Mouse (Mus musculus) myocyte (in vitro differentiated cells): ENCODE results near the gene Ccno.

Source experiments
- CEBPB ChIP-seq: IDR thresholded peaks from 2 replicates; pipeline ENCODE4 v1.6.1; 2011; ENCODE audit warnings: mild to moderate bottlenecking, moderate library complexity; ENCODE audit not compliant: poor library complexity, insufficient read depth, severe bottlenecking
- E2F4 ChIP-seq: IDR thresholded peaks from one replicate; pipeline ENCODE4 v1.6.1; 2011; ENCODE audit warnings: mild to moderate bottlenecking, control low read depth, moderate library complexity; ENCODE audit not compliant: insufficient read depth
- MAX ChIP-seq: IDR thresholded peaks from one replicate; pipeline ENCODE4 v1.6.1; 2011; ENCODE audit warnings: low read depth, mild to moderate bottlenecking, control low read depth
- MYOD1 ChIP-seq, 3 experiments: IDR thresholded peaks; one replicate each; pipeline ENCODE4 v1.6.1; 2011; ENCODE audit warnings: control low read depth in 2 of 3, low read depth in 2 of 3, mild to moderate bottlenecking in 2 of 3, moderate library complexity in 1 of 3; ENCODE audit not compliant: insufficient read length in 2 of 3, control insufficient read depth in 1 of 3
- MYOG ChIP-seq, 3 experiments: IDR thresholded peaks; one replicate each; pipeline ENCODE4 v1.6.1; 2011; ENCODE audit warnings: control low read depth in 2 of 3, low read depth in 2 of 3, mild to moderate bottlenecking in 2 of 3; ENCODE audit not compliant: insufficient read length in 2 of 3, control insufficient read depth in 1 of 3, insufficient read depth in 1 of 3
- POLR2A ChIP-seq: IDR thresholded peaks from one replicate; pipeline ENCODE4 v1.6.1; 2011; ENCODE audit warnings: low read depth, mild to moderate bottlenecking, control low read depth, moderate library complexity; ENCODE audit not compliant: insufficient read length
- POLR2AphosphoS2 ChIP-seq: IDR thresholded peaks from one replicate; pipeline ENCODE4 v1.6.1; 2011; ENCODE audit warnings: low read depth, control low read depth; ENCODE audit not compliant: insufficient read length
- SRF ChIP-seq: IDR thresholded peaks from one replicate; pipeline ENCODE4 v1.6.1; 2011; ENCODE audit warnings: low read depth; ENCODE audit not compliant: control insufficient read depth, insufficient read length
- TCF12 ChIP-seq: IDR thresholded peaks from one replicate; pipeline ENCODE4 v1.6.1; 2011; ENCODE audit warnings: mild to moderate bottlenecking, control low read depth; ENCODE audit not compliant: poor library complexity, insufficient read depth, severe bottlenecking
- USF1 ChIP-seq: IDR thresholded peaks from one replicate; pipeline ENCODE4 v1.6.1; 2011; ENCODE audit warnings: low read depth, mild to moderate bottlenecking, control low read depth, moderate library complexity

DNA sequence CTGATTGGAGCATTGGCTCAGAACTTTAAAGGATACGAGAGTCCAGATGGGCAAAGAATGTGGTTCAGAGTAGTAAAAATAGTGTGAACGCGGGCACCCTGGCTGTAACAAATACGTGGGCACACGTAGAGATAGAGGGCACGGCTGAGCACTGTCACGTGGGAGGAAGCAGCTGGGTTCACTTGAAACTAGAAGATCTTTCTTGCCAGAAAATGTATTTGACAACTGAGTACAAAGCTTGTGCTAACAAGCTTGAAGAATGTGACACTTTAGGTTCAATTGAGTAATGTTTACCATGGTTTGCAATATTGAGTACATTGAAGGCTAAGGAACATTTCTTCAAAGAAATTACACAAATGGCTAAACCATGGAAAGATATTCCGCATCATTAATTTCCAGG, 49.5 kb upstream of the Ccno start:
- no peak for TF ChIP-seq USF1
- no peak for TF ChIP-seq E2F4
- no peak for TF ChIP-seq POLR2A
- no peak for TF ChIP-seq MAX
- TF ChIP-seq MYOD1 (IDR thresholded peaks at IDR 0.05; ENCODE audit: control insufficient read depth in 1 of 3, insufficient read length in 2 of 3, low read depth in 2 of 3) = no peak
- TF ChIP-seq TCF12 = no peak
- TF ChIP-seq MYOG (IDR thresholded peaks at IDR 0.05; ENCODE audit: control insufficient read depth in 1 of 3, insufficient read depth in 1 of 3, insufficient read length in 2 of 3, low read depth in 2 of 3) = no peak
- no peak for TF ChIP-seq CEBPB
- TF ChIP-seq SRF = no peak
- TF ChIP-seq POLR2AphosphoS2 = no peak
